Comparison of ENCODE assay signal across 8 mouse cellular contexts in genomic region chr17:25579332-25580047, GRCm38 (mm10). TPM values are rescaled to one million over a fixed set of nuclear protein-coding genes. Genes with fewer than 3 reads are reported as not detected.
A peak's percentile ranks its signal among the peaks of the same experiment; 100 is the strongest.
DNase-seq lines count a peak whose midpoint lies in the region; ATAC-seq and TF ChIP-seq lines count a peak whose summit lies in the region.

No protein-coding gene starts in this region.

- H3K27ac ChIP-seq in left cerebral cortex, adult 2 months, result peak overlapping the region; percentile 90
- peak overlapping the region; percentile 83 for H3K27ac ChIP-seq in heart, embryonic 16.5 days (ENCODE audit: low read length)
- H3K27ac ChIP-seq in limb, embryonic 15.5 days, result peak overlapping the region; percentile 74

- no peak for DNase-seq in left cerebral cortex, adult 2 months (ENCODE audit: extremely low spot score in 1 of 2, low spot score in 2 of 2)
- no peak for DNase-seq in left cerebral cortex, postnatal 36 days (ENCODE audit: low spot score in 2 of 2)
- DNase-seq in yolk sac, embryonic 10.5 days (ENCODE audit: low spot score), result peak; percentile 7
- no peak for DNase-seq in cerebellum, adult 11 months
- DNase-seq in layer of hippocampus, postnatal 10 days (ENCODE audit: low spot score in 2 of 2), result no peak

- peak overlapping the region; percentile 87 for H3K4me3 ChIP-seq in left cerebral cortex, adult 2 months
- peak overlapping the region; percentile 78 for H3K4me3 ChIP-seq in heart, embryonic 16.5 days (ENCODE audit: low read length)
- peak overlapping the region; percentile 64 for H3K4me3 ChIP-seq in limb, embryonic 15.5 days

- H3K9me3 ChIP-seq in heart, embryonic 16.5 days (replicated peaks; ENCODE audit: control insufficient read depth, low read length), result no peaks in the 10 kb centered on the region
- no peaks in the 10 kb centered on the region for H3K9me3 ChIP-seq in limb, embryonic 15.5 days

- intact Hi-C loops in left cerebral cortex, adult 2 months (cut with DNase I), result no loop called here
- intact Hi-C loops in left cerebral cortex, postnatal 36 days (cut with DNase I), result loop anchor here (10.0 kb wide), 1 partner anchor 225 kb away; the partner anchor contains the start of gene Fbxl16

- peaks cover under 1% of the 10 kb centered on the region; the same call in 1 of the 2 replicates for H3K36me3 ChIP-seq in heart, embryonic 16.5 days (ENCODE audit: control insufficient read depth, insufficient read depth)
- no peaks in the 10 kb centered on the region for H3K36me3 ChIP-seq in limb, embryonic 15.5 days

- TF ChIP-seq CTCF in left cerebral cortex, adult 2 months (IDR thresholded peaks at IDR 0.05), result no peak; the same call in 1 of the 2 replicates

- 5% methylated on average over 21 of the region's 21 CpGs for WGBS in heart, embryonic 16.5 days
- WGBS in limb, embryonic 15.5 days, result 6% methylated on average over 21 of the region's 21 CpGs

- H3K4me2 ChIP-seq in heart, embryonic 16.5 days (ENCODE audit: low read depth, low read length), result peak overlapping the region; percentile 94
- H3K4me2 ChIP-seq in limb, embryonic 15.5 days, result peak overlapping the region; percentile 87

- H3K27me3 ChIP-seq in heart, embryonic 16.5 days (ENCODE audit: control insufficient read depth, insufficient read depth, low read length), result no peaks in the 10 kb centered on the region
- H3K27me3 ChIP-seq in limb, embryonic 15.5 days, result no peaks in the 10 kb centered on the region

- ATAC-seq in activated CD4-positive, CD25-positive, alpha-beta regulatory T cell, adult 4 months, result peak; percentile 27
- peak; percentile 28 for ATAC-seq in heart, embryonic 16.5 days (replicated peaks; ENCODE audit: extremely low read depth, insufficient read depth, low FRiP score)
- peak; percentile 20; the same call in 1 of the 2 replicates for ATAC-seq in limb, embryonic 15.5 days (ENCODE audit: insufficient number of reproducible peaks, low FRiP score, low TSS enrichment, low read depth)

- peaks cover 38% of the 10 kb centered on the region for H3K4me1 ChIP-seq in heart, embryonic 16.5 days (ENCODE audit: control insufficient read depth, insufficient read depth, low read length)
- peaks cover 24% of the 10 kb centered on the region for H3K4me1 ChIP-seq in limb, embryonic 15.5 days

- H3K9ac ChIP-seq in heart, embryonic 16.5 days (ENCODE audit: low read length), result peak overlapping the region; percentile 88
- H3K9ac ChIP-seq in limb, embryonic 15.5 days, result peak overlapping the region; percentile 73

RNA-seq across cellular contexts. Expression of gene Lmf1, which starts 0.6 kb away (rescaled TPM):
- total RNA-seq in left cerebral cortex, adult 2 months (2021), result 10 to 100 TPM; 22.0 to 25.4 TPM
- total RNA-seq in left cerebral cortex, postnatal 36 days (2021), result 10 to 100 TPM; 22.1 to 26.7 TPM
- polyA plus RNA-seq in activated CD4-positive, CD25-positive, alpha-beta regulatory T cell, adult 4 months (2017; shearing (Covaris generic)), result 10 to 100 TPM; 12.1 to 16.7 TPM
- 36.9 and 39.8 TPM in 2 replicates for polyA plus RNA-seq in heart, embryonic 16.5 days (2015; fragmentation: Nextera tagmentation; extraction: Ambion mirVana)
- polyA plus RNA-seq in limb, embryonic 15.5 days (2015; fragmentation: Nextera tagmentation; extraction: Ambion mirVana), result 28.8 and 30.5 TPM in 2 replicates
- 10 to 100 TPM; 23.1 to 26.4 TPM for total RNA-seq in layer of hippocampus, postnatal 10 days (2021)

RNA-seq across cellular contexts. Expression of gene Sox8, which starts 9.0 kb away (rescaled TPM):
- total RNA-seq in left cerebral cortex, adult 2 months (2021), result 10 to 100 TPM; 55.3 to 66.9 TPM
- total RNA-seq in left cerebral cortex, postnatal 36 days (2021), result 10 to 100 TPM; 42.8 to 65.3 TPM
- polyA plus RNA-seq in activated CD4-positive, CD25-positive, alpha-beta regulatory T cell, adult 4 months (2017; shearing (Covaris generic)), result under 1 TPM in 1 of 2 experiments, not detected in 1; 0.25 TPM
- polyA plus RNA-seq in heart, embryonic 16.5 days (2015; fragmentation: Nextera tagmentation; extraction: Ambion mirVana), result 0.54 and 0.82 TPM in 2 replicates
- 10.9 and 14.7 TPM in 2 replicates for polyA plus RNA-seq in limb, embryonic 15.5 days (2015; fragmentation: Nextera tagmentation; extraction: Ambion mirVana)
- total RNA-seq in layer of hippocampus, postnatal 10 days (2021), result 10 to 100 TPM; 62.7 to 66.3 TPM
